Mouse (Mus musculus): Measurements from ENCODE around the gene Limd2. TPM values are rescaled to one million over a fixed set of nuclear protein-coding genes. Genes with fewer than 3 reads are reported as not detected.
"Not testable (repeated sequence)": the region's sequence is repeated elsewhere in the genome, so short reads cannot be mapped to it uniquely, and the experiment has no call there.

Gene Limd2
- total and polyA plus RNA-seq, 3 experiments = 275 to 563 (median 367) TPM

DNA sequence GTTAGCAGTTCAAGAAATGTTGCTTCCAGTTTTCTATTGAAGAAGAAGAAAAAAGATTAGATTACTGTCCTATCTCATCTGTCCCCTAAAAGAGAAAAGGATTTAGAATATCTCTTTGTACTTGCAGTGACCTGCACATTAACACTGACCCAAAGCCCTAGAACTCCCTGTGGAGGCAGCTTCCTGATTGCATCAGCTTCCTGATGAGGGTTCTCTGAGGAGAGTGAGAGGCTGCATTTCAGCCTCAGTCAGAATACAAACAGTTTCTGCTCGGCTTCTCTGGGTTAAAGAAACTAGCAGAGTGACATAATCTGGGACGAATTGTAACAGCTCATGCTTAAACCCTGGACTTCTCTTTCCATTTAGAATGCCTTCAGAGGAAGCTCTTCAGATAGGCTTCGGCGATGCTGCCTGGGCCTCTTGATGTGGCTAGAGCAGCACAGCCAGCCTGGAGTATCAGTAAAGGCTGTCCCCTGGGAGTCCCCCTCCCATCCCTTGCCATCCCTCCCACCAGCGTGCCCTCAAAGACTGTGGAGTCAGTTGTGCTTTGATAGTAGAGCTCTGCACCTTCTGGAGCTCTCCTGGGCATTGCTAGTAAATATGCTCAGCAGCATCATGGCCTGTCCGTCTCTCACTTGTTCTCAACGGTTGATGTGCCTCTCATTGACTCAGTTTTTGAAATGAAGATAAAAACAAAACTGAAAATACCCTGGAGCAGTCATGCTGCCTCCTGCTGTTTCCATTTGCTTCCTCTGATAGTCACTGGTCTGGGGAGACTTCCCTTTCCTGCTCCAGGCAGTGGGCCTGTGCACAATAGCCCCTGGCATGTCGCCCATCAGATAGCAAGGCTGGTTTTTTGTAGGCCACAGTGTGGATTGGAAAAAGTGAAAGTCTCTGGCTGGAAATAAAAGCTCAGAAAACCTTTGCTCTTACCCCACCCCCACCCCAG, 25.8 kb downstream of the Limd2 start (continued):
- peak; percentile 75 for TF ChIP-seq TBP (conservative IDR thresholded peaks at IDR 0.05; ENCODE audit: low read depth, low read length)
- no peak; a peak in 1 of 4 replicates for TF ChIP-seq CTCF (conservative IDR thresholded peaks at IDR 0.05 in 1 of 2, IDR thresholded peaks at IDR 0.05 in 1 of 2; ENCODE audit: low read depth in 2 of 2, low read length in 2 of 2)

DNA sequence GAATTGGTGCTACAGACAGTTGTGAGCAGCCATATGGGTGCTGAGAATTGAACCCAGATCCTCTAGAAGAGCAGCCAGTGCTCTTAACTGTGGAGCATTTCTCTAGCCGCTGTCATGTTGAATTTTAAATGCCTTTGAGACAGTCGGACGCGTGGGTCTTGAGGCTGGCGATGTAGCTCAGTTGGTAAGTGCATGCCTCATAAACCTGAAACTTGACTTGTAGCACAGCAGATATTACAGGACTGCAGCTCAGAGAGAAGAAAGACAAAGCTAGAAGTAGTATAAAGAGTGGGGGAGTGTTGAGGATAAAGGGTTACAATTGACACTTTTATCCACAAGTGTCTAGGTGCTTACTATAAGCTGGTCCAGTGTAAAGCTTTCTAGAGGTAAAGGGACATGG, 28.1 kb downstream of the Limd2 start:
- no peak overlapping the region for H3K9ac ChIP-seq (ENCODE audit: insufficient read depth, low read depth)
- peaks cover 10 to 49% of the 10 kb centered on the region in 2 experiments for H3K36me3 ChIP-seq (replicated peaks in 1 of 2; ENCODE audit: control insufficient read depth in 1 of 2, insufficient read depth in 1 of 2, low read length in 1 of 2)
- no peak overlapping the region for H3K27ac ChIP-seq (ENCODE audit: insufficient read depth, low read depth)
- no peaks in the 10 kb centered on the region for H3K27me3 ChIP-seq (replicated peaks)
- H3K4me3 ChIP-seq (replicated peaks in 1 of 3; ENCODE audit: low read depth in 2 of 3, low read length in 2 of 3, poor library complexity in 1 of 3) = no peak overlapping the region
- no peak for DNase-seq (ENCODE audit: extremely low read depth)
- H3K9me3 ChIP-seq (replicated peaks; ENCODE audit: low read length) = no peaks in the 10 kb centered on the region
- dilution Hi-C loops (cut with MboI; ENCODE audit: extremely low pct_ligation_motif_present, extremely low pct_unique_long_range_greater_than_20kb, low sequenced_read_pairs) = no loop called here
- H3K4me1 ChIP-seq (ENCODE audit: control insufficient read depth in 1 of 2, insufficient read depth in 2 of 2) = peaks cover 11 to 42% of the 10 kb centered on the region in 2 experiments
- no peaks in the 10 kb centered on the region; the same call in 1 of the 2 replicates for H3K79me2 ChIP-seq (replicated peaks; ENCODE audit: control insufficient read depth, extremely low read depth, insufficient read depth, poor library complexity, severe bottlenecking)
- in situ Hi-C loops (cut with MboI; ENCODE audit: low pct_ligation_motif_present, low pct_unique_long_range_greater_than_20kb, low sequenced_read_pairs) = loop anchor here (5.0 kb wide), 1 partner anchor 45 kb away; no protein-coding TSS in a partner anchor
- no peak overlapping the region for H3K4me2 ChIP-seq (ENCODE audit: insufficient read depth, low read depth, poor library complexity, severe bottlenecking)
- TF ChIP-seq JUND (conservative IDR thresholded peaks at IDR 0.05; ENCODE audit: low read depth, low read length) (no peak), ZNF384 (IDR thresholded peaks at IDR 0.05; ENCODE audit: low read depth, low read length) (no peak), PAX5 (IDR thresholded peaks at IDR 0.05; ENCODE audit: low read length) (no peak), EP300 (IDR thresholded peaks at IDR 0.05; ENCODE audit: low read length) (no peak), CHD1 (IDR thresholded peaks at IDR 0.05; ENCODE audit: low read depth, low read length) (no peak), UBTF (IDR thresholded peaks at IDR 0.05; ENCODE audit: low read depth, low read length) (no peak), CTCF (conservative IDR thresholded peaks at IDR 0.05 in 1 of 2, IDR thresholded peaks at IDR 0.05 in 1 of 2; ENCODE audit: low read depth in 2 of 2, low read length in 2 of 2) (no peak), RAD21 (IDR thresholded peaks at IDR 0.05; ENCODE audit: low read depth, low read length) (no peak), USF2 (conservative IDR thresholded peaks at IDR 0.05; ENCODE audit: low read depth, low read length) (no peak), SMC3 (IDR thresholded peaks at IDR 0.05; ENCODE audit: low read depth, low read length) (no peak), NELFE (IDR thresholded peaks at IDR 0.05; ENCODE audit: low read depth, low read length) (no peak), CHD2 (IDR thresholded peaks at IDR 0.05; ENCODE audit: low read length) (no peak)

DNA sequence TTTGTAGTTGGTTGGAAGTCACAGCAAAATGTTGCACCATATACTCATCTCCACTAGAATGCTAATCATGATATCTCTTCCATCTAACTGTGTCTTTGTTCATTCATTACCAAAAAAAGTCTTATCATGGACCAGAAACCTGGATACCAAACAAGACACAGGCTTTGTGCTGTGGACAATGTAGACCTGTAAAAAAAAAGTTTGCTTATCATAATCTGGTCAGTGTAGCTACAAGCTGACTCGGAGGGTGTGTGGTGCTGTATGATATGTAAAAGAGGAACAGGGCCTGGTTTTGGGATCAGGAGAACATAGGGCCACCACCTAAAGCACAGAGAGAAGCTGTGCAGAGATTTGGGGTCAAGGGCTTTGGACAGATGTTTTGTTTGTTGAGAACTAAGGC, 31.2 kb downstream of the Limd2 start:
- dilution Hi-C loops (cut with MboI; ENCODE audit: extremely low pct_ligation_motif_present, extremely low pct_unique_long_range_greater_than_20kb, low sequenced_read_pairs) (no loop called here), in situ Hi-C loops (cut with MboI; ENCODE audit: low pct_ligation_motif_present, low pct_unique_long_range_greater_than_20kb, low sequenced_read_pairs) (no loop called here)
- TF ChIP-seq MXI1 (IDR thresholded peaks at IDR 0.05; ENCODE audit: low read depth, low read length) (no peak), ELF1 (IDR thresholded peaks at IDR 0.05; ENCODE audit: low read depth, low read length) (no peak), MAFK (IDR thresholded peaks at IDR 0.05; ENCODE audit: insufficient replicate concordance, low read length) (no peak), NELFE (IDR thresholded peaks at IDR 0.05; ENCODE audit: low read depth, low read length) (no peak), USF2 (conservative IDR thresholded peaks at IDR 0.05; ENCODE audit: low read depth, low read length) (no peak), HCFC1 (IDR thresholded peaks at IDR 0.05; ENCODE audit: low read depth, low read length) (no peak), E2F4 (IDR thresholded peaks at IDR 0.05; ENCODE audit: insufficient replicate concordance, low read depth, low read length) (no peak)
- Histone ChIP-seq H3K4me3 (replicated peaks in 1 of 3; ENCODE audit: low read depth in 2 of 3, low read length in 2 of 3, poor library complexity in 1 of 3) (no peak overlapping the region), H3K9me3 (replicated peaks; ENCODE audit: low read length) (no peaks in the 10 kb centered on the region), H3K4me1 (ENCODE audit: control insufficient read depth in 1 of 2, insufficient read depth in 2 of 2) (peaks cover 9 to 48% of the 10 kb centered on the region in 2 experiments), H3K79me2 (replicated peaks; ENCODE audit: control insufficient read depth, extremely low read depth, insufficient read depth, poor library complexity, severe bottlenecking) (no peaks in the 10 kb centered on the region), H3K27ac (ENCODE audit: insufficient read depth, low read depth) (no peak overlapping the region), H3K27me3 (replicated peaks) (no peaks in the 10 kb centered on the region), H3K9ac (ENCODE audit: insufficient read depth, low read depth) (no peak overlapping the region), H3K4me2 (ENCODE audit: insufficient read depth, low read depth, poor library complexity, severe bottlenecking) (no peak overlapping the region), H3K36me3 (replicated peaks in 1 of 2; ENCODE audit: control insufficient read depth in 1 of 2, insufficient read depth in 1 of 2, low read length in 1 of 2) (peaks cover 13 to 49% of the 10 kb centered on the region in 2 experiments)
- no peak for DNase-seq (ENCODE audit: extremely low read depth)

DNA sequence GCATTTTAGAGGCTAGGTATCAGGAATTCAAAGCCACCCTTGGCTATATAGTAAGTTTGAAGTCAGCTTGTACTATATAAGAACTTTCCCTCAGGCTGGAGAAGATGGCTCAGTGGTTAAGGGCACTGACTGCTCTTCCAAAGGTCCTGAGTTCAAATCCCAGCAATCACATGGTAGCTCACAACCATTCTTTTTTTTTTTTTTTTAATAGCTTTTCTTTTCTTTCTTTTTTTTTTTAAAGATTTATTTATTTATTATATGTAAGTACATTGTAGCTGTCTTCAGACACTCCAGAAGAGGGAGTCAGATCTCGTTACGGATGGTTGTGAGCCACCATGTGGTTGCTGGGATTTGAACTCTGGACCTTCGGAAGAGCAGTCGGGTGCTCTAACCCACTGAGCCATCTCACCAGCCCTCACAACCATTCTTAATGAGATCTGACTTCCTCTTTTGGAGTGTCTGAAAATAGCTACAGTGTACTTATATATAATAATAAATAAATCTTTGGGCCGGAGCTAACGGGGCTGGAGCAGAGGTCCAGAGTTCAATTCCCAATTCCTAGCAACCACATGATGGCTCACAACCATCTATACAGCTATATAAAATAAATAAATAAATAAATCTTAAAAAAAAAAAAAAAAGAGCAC, 33.8 kb downstream of the Limd2 start:
- H3K4me1 ChIP-seq (ENCODE audit: control insufficient read depth in 1 of 2, insufficient read depth in 2 of 2) = peaks cover 13 to 51% of the 10 kb centered on the region in 2 experiments
- DNase-seq (ENCODE audit: extremely low read depth); H3K27me3 ChIP-seq (replicated peaks); dilution Hi-C loops (cut with MboI; ENCODE audit: extremely low pct_ligation_motif_present, extremely low pct_unique_long_range_greater_than_20kb, low sequenced_read_pairs); in situ Hi-C loops (cut with MboI; ENCODE audit: low pct_ligation_motif_present, low pct_unique_long_range_greater_than_20kb, low sequenced_read_pairs); H3K9me3 ChIP-seq (replicated peaks; ENCODE audit: low read length); H3K79me2 ChIP-seq (replicated peaks; ENCODE audit: control insufficient read depth, extremely low read depth, insufficient read depth, poor library complexity, severe bottlenecking); H3K27ac ChIP-seq (ENCODE audit: insufficient read depth, low read depth); H3K9ac ChIP-seq (ENCODE audit: insufficient read depth, low read depth); H3K4me3 ChIP-seq (replicated peaks in 1 of 3; ENCODE audit: low read depth in 2 of 3, low read length in 2 of 3, poor library complexity in 1 of 3); H3K4me2 ChIP-seq (ENCODE audit: insufficient read depth, low read depth, poor library complexity, severe bottlenecking): not testable (repeated sequence)
- peaks cover 22 to 61% of the 10 kb centered on the region in 2 experiments for H3K36me3 ChIP-seq (replicated peaks in 1 of 2; ENCODE audit: control insufficient read depth in 1 of 2, insufficient read depth in 1 of 2, low read length in 1 of 2)
